Mouse (Mus musculus): ENCODE measurements around the gene 2310022B05Rik. TPM values are rescaled to one million over a fixed set of nuclear protein-coding genes. Genes with fewer than 3 reads are reported as not detected.

Gene 2310022B05Rik
- 10 to 100 TPM; 72.1 to 76.9 TPM for total RNA-seq (2021)
- long read RNA-seq, transcript 2310022B05Rik-201 (4 exons, 3,307 nt): major isoform, 216 of 232 reads
- long read RNA-seq, partial matches to known transcripts: 2 of 232 reads
- long read RNA-seq, other reads (novel, unspliced or antisense): 14 of 232 reads

DNA sequence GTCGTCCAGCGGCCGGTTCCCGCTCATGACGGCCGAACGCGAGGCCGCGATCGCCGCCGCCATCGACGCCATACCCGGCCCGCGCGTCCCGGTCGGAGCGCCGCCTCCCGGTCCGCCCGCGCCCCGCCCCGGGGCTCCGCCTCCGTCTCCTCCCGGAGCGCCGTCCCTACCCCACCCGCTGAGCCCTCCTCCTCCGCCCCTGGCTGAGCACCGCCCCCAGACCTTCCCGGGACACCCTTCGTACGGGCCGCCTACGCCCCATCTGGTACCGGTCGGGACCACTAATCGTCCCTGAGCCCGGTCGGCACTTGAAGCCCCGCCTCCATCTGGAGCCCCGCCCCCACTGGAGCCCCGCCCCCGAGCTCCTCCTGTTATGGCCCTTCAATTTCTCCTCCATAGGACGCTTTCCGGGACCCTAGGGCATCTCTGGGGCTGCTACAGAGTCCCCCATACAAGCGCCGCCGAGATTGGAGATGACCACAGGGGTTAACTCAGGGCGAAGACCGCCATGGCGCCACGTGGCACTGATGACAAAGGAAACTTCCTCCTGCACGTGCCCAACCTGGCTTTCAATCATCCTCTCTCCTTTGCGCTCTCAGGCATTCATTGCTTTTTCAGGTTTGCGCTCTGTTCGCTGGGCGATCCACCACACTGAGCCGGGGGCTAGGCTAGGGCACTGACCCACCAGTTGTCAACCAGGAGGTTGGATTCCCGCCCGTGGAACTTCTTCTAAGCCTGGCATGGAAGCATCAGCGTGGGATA is at the start of gene 2310022B05Rik:
TSS of gene 2310022B05Rik (minus strand) at position 258 of the 762 bp plus-strand sequence.
- DNase-seq (ENCODE audit: low spot score in 2 of 2): peak; percentile 76 to 89

DNA sequence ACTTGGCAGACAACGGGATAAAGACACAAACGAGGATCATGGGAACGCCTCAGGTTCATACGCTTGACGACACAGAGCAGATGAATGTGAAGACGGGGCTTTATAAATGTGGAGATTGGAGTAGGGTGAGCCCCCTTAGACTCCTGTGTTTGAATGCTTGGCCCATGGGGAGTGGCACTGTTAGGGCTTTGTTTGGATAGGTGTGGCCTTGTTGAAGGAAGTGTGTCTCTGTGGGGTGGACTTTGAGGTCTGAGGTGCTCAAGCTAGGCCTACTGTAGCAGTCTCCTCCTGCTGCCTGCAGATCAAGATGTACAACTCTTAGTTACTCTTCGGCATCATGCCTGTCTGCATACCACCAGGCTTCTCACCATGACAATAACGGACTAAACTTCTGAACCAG is 42.7 kb upstream of the 2310022B05Rik start:
- no peak for DNase-seq (ENCODE audit: low spot score in 2 of 2)

- no peak for DNase-seq (ENCODE audit: low spot score in 2 of 2)
Measured at GRCm38 (mm10) chr8:124704376-124704775, 41.2 kb upstream of the 2310022B05Rik start.

- DNase-seq (ENCODE audit: low spot score in 2 of 2): no peak
Measured at GRCm38 (mm10) chr8:124703526-124703925, 40.4 kb upstream of the 2310022B05Rik start.

- no peak for DNase-seq (ENCODE audit: low spot score in 2 of 2)
Measured at GRCm38 (mm10) chr8:124702183-124702582, 39.0 kb upstream of the 2310022B05Rik start.

DNA sequence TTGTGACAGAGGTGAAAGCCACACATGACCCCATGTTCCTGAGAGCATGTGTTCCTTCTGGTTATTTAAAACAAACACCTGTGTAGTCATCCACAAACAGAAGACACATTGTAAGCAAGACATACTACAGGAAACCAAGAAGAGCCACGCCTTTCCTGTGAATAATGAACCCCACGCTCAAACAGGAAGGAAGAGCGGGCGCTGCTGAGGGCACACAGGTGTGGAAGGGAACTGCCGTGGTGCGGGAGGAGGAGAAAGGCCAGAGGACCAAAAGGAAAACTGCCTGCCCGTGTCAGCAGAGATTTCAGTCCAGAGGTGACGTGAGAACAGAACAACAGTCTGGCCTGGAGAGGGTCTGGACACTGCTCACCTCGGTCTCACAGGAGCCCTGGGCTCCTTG is 37.9 kb upstream of the 2310022B05Rik start:
- DNase-seq (ENCODE audit: low spot score in 2 of 2): no peak

DNA sequence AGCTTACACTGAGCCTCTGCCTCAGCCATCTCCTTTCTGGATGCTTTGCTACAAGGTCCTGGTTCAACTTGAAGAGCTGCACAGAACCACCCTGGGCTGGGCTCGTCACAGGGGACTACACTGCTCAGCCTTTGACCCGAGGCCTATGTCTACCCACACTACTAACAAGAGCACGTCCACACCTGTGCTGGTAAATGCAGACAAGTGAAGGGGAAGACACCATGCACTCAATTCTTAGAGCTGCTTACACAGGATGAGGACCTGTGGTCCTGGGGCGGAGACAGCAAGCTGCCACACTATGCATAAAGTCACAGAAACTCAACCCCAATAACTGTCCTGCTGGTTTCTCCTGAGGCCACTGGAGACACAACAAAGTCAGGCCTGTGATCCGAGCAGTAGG is 37.1 kb upstream of the 2310022B05Rik start:
- no peak for DNase-seq (ENCODE audit: low spot score in 2 of 2)

- no peak for DNase-seq (ENCODE audit: low spot score in 2 of 2)
Measured at GRCm38 (mm10) chr8:124695424-124696100, 32.4 kb upstream of the 2310022B05Rik start.

GRCm38 (mm10) chr8:124691706-124692105 is 28.5 kb upstream of the 2310022B05Rik start:
- no peak for DNase-seq (ENCODE audit: low spot score in 2 of 2)

- no peak for DNase-seq (ENCODE audit: low spot score in 2 of 2)
Measured at GRCm38 (mm10) chr8:124688899-124689298, 25.7 kb upstream of the 2310022B05Rik start.

DNA sequence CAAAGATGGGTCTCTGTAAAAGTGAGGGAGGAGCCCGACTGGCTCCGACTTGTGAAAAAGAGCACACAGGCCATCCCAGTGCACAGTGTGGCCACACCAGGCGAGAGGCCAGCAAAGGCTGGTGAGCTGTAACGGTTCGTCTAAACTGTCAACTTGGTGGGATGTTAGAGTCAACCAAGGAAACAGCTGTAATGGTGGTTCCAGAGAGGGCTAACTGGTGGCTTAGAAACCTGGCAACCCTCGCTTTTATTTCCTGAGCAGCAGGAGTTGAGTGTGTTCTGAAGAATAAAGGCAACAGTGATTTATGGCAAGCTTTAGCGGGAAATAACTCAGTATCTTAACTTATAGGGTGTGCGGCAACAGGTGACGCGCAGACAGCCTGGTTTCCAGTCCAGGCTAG is 19.0 kb upstream of the 2310022B05Rik start:
- no peak for DNase-seq (ENCODE audit: low spot score in 2 of 2)

- DNase-seq (ENCODE audit: low spot score in 2 of 2): no peak
Measured at GRCm38 (mm10) chr8:124681792-124682157, 18.6 kb upstream of the 2310022B05Rik start.

DNA sequence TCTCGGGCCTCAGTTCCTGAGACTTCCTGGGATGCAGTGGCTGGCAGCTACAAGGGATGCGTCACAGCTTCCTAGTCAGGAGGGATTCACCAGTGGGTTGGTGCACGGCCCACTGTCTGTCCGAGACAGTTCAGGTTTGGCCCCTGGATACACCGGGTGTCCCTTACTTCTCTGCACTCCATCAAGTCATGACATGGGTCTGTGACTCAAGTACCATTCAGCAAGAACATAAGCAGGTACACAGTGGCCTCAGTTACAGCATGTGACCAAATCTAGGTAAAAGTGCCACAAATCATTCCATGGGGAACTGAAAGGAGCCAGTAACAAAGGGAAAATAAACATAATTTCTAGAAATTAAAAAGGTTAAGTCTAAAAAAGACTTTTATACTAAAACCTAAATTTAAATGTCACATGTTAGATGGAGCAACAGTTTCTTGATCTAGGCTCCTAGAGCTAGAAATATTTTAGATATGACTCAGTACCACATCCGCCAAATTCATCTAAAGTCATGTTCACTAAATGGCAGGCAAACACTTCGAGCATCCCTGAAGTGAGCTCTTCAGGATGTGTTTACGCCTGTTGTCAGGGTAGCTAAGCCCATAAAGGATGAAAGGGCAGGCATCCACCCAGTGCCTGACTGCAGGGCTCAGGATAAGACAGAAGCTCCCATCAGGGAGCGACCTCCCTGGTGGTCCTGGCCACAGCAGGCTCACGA is 18.1 kb upstream of the 2310022B05Rik start:
- no peak for DNase-seq (ENCODE audit: low spot score in 2 of 2)

DNA sequence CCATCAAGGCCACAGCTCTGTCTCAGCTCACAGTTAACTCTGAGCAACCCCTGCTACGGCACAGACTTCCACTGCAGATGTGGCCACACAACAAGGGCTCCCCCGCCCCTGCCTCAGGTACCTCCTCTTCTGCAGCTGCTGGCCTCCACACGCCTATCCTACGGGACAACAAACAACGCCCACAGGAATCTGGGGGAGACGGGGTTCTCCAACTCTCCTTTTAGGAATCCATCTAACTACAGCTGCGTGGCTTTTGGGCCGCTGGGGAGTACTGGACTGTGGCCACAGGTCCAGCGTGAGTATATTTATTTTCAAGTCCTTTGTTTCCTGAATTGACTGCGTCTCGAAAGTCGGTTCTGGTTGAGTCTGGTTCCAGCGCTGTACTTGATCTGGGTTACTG is 15.1 kb upstream of the 2310022B05Rik start:
- DNase-seq (ENCODE audit: low spot score in 2 of 2): no peak

GRCm38 (mm10) chr8:124677486-124677885 is 14.3 kb upstream of the 2310022B05Rik start:
- DNase-seq (ENCODE audit: low spot score in 2 of 2): peak; percentile 82 to 95

GRCm38 (mm10) chr8:124677078-124677477 is 13.9 kb upstream of the 2310022B05Rik start:
- no peak for DNase-seq (ENCODE audit: low spot score in 2 of 2)

- no peak for DNase-seq (ENCODE audit: low spot score in 2 of 2)
Measured at GRCm38 (mm10) chr8:124676661-124677060, 13.5 kb upstream of the 2310022B05Rik start.

GRCm38 (mm10) chr8:124672345-124672744 is 9.2 kb upstream of the 2310022B05Rik start:
- no peak for DNase-seq (ENCODE audit: low spot score in 2 of 2)

GRCm38 (mm10) chr8:124668798-124669197 is 5.6 kb upstream of the 2310022B05Rik start:
- no peak for DNase-seq (ENCODE audit: low spot score in 2 of 2)

DNA sequence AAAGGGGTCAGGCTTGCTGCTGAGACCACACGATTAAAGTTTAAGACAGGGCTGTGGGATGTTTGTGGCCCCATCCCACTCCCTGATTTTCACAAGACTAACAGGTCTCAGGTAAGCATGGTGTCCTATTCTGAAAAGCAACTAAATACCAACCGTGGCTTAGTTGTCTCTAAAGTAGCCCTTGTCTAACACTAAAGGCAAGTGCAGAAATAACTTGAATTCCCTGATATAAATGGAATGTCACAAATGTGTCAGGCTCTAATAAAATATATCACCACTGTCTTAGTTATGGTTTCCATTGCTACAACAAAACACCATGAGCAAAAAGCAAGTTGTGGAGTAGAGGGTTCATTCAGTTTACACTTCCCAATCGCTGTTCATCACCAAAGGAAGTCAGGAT is 1.2 kb upstream of the 2310022B05Rik start:
- DNase-seq (ENCODE audit: low spot score in 2 of 2): no peak

GRCm38 (mm10) chr8:124663874-124664230 is 683 bp upstream of the 2310022B05Rik start:
- DNase-seq (ENCODE audit: low spot score in 2 of 2): no peak

Measured in layer of hippocampus, adult 18-20 months (tissue).